Mouse (Mus musculus) brain, embryonic 14.5 days (tissue): ENCODE measurements around the gene Gm17542. TPM values are rescaled to one million over a fixed set of nuclear protein-coding genes. Genes with fewer than 3 reads are reported as not detected.
"Not testable (repeated sequence)": the region's sequence is repeated elsewhere in the genome, so short reads cannot be mapped to it uniquely, and the experiment has no call there.

ENCODE experiments used
- DNase-seq: peaks from one replicate; pipeline ENCODE4 v3.0.0-alpha.2; 2011; ENCODE audit warnings: low read depth
- CTCF ChIP-seq: fragments of 200-500 bp; IDR thresholded peaks from 2 replicates; pipeline ENCODE4 v1.5.1; 2012; ENCODE audit warnings: inconsistent platforms, mild to moderate bottlenecking, moderate library complexity, borderline replicate concordance; ENCODE audit not compliant: insufficient read depth, insufficient read length; ENCODE audit errors: extremely low read depth
- POLR2A ChIP-seq: fragments of 200-500 bp; IDR thresholded peaks from 2 replicates; pipeline ENCODE4 v1.6.1; 2012; ENCODE audit warnings: mild to moderate bottlenecking, inconsistent platforms, borderline replicate concordance; ENCODE audit not compliant: poor library complexity, insufficient read depth, insufficient read length, severe bottlenecking; ENCODE audit errors: extremely low read depth
- polyA plus RNA-seq: library from polyadenylated mRNA; depleted of rRNA; stranded (reverse); fragments of >200 nt; gene quantifications from 2 replicates; pipeline ENCODE4 v1.2.3, GENCODE M21; 2012; rRNA removed

Gm17542 gene
- not detected in 2 replicates for polyA plus RNA-seq

DNA sequence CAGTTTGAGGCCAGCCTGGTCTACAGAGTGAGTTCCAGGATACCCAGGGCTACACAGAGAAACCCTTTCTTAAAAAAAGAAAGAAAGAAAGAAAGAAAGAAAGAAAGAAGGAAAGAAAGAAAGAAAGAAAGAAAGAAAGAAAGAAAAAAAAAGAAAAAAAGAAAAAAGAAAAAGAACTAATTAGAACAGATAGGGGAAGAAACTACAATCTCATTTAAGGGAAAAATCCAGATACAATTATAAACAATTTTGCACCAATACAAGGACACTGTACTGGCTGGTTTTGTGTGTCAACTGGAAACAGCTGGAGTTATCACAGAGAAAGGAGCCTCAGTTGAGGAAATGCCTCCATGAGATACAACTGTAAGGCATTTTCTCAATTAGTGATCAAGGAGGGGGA is at the start of gene Gm17542:
Gene Gm17542, minus strand, starts transcription at position 101 of the 400 bp plus-strand sequence.
- not testable (repeated sequence) for DNase-seq

DNA sequence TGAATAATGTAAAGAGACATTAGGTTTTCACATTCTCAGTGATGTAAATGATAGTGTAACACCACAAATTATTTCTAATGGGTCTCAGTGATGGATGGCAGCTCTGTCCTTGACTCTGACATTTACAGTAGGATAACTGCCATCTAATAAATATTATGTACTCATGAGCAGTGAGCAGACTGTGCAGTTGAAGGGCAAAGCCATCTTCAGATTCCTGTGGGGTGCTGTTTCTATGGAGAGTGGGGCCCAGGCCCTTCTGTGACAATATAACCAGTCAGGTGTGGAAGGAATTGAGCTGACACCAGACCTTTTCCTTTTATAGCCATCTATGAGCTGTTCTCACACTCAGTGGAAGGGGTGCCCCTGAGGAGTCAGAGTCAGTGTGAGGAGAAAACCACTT is 21.8 kb upstream of the Gm17542 start:
- peak; percentile 39 for DNase-seq
- TF ChIP-seq POLR2A: no peak
- TF ChIP-seq CTCF: no peak

DNA sequence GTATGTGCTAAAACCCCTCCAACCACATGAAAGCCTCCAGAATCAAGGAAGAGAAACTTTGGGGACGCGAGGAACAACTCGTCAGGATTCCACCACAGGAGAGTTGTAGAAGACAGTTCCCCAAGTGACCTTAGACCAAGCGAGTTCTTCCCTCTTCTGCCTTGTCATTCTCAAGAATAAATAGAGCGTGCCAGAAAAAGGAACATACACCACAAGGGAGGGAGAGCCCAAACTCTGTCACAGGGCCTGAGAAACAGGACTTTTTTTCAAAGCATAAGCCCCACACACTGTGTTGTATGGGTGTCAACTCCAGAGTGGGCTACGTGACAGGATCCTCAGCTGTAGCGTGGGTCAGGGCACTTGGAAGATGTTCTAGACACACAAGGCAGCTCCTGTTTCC is 20.1 kb upstream of the Gm17542 start:
- TF ChIP-seq CTCF (no peak), POLR2A (no peak)
- no peak for DNase-seq

DNA sequence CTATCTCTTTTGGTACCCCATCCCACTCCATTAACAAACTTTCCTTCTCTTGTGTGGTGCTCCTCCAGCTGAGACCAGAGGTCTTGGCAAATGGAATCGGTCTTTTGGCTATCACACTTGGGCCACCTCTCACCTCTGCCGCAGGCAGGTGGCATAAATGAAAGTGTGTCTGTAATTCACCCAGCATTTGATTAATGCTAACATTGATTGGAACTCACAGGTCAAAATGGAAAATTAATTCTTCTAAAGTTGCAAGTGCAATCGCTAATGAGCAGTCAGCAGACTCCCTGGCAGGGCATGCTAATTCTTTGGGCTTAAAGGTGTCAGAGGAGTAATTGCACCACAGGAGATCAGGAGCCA is 3.2 kb downstream of the Gm17542 start:
- peak; percentile 49 for DNase-seq
- no peak for TF ChIP-seq CTCF
- TF ChIP-seq POLR2A: no peak

DNA sequence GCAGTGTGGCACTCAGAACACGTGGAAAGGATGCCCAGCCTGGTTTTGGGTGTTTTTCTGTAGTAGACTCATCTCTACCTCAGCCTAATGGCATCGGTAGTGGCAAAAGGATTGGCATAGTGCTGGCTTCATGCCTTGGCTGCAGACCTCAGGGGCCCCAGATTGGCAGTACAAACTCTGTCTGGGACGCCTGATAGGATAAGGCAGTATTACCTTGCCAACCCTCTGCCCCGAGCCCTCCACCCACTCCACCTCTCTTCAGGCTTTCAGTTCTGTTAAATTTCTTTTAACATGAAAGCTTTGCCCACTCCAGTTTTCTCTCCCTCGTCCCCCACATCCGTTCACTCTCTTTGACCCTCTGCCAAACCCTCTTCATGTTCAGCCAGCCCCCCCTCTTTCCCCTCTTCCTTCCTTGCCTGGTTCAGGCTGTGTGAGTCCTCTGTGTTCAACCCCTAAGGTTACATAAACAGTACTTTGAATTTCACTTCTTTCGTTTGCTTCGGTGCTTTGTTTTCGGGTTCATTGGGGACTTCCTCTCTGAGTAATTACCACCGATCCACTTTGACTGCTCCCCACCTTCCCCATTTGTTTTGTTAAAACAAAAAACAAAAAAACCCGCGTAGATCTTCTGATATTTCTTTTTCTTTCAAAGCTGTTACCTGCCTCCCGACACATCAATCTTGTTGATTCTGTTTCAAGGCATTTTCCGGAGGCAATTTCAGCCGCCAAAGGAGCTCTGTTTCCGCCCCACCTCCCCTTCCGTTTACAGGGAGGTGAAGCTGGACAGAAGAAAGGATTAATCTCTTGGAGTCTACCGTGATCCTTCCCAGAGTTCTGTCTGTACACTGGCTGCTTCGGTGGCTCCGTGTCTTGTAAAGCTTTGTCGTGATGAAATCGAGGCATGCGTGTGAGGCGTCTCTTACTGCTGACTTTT is 3.9 kb downstream of the Gm17542 start:
- TF ChIP-seq CTCF (no peak), POLR2A (no peak)
- peak; percentile 53 for DNase-seq

DNA sequence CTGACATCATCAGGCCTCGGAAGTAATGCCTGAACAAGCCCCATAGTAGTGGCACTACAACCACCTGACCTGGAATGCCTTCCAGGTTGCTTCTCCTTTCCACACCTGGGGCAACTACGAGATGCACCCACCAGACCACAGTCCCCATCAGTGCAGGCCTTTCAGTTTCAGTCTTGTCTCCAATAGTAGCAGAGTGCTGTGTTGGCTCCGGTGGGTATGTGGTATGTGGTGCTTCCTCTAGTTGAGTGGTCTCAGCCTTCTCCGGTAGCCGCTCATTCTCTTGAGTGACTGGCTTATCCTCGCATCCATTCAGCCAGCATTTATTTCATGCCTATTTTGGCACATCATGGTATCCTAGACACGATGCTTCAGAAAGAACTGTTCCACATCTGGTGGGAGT is 4.8 kb downstream of the Gm17542 start:
- no peak for TF ChIP-seq POLR2A
- no peak for TF ChIP-seq CTCF
- no peak for DNase-seq

DNA sequence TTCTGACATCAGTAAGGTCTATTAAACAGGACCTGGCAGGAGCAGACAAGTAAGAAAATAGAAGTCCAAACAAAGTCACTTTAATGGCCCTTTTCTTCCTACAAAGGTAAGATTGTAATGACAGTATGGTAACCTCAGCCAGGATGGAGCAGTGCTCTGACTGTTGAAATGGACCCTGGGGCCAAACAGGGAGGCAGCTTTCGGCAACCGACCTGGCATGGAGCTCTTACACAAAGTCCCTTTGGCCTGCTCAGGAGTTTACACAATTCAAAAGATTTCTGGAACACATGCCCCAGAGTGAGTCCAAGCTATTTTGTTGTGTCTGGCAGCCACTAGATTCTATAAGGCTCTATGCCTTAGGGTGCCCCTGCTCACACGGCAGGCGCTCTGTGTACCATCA is 9.0 kb downstream of the Gm17542 start:
- no peak for DNase-seq
- TF ChIP-seq CTCF (no peak), POLR2A (no peak)

DNA sequence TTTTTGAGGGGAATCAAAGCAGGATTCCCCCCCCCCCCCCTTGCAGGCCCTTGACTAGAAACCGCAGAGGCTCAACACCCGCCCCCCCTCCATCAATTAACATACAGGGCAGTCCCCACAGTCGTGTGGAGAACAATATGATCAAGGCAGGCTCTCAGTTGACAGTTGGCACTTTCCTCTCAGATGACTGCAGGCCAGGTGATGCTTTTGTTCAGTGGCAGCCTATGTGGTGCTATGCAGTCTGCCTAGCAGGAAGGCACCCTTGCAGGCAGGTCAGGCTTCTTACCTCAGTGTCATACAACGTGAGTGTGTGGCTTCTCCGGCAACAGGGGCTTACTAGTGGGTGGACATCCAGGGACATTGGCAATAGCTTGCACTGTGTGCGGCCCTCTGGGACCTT is 17.4 kb downstream of the Gm17542 start:
- TF ChIP-seq CTCF (no peak), POLR2A (no peak)
- DNase-seq: peak; percentile 24

DNA sequence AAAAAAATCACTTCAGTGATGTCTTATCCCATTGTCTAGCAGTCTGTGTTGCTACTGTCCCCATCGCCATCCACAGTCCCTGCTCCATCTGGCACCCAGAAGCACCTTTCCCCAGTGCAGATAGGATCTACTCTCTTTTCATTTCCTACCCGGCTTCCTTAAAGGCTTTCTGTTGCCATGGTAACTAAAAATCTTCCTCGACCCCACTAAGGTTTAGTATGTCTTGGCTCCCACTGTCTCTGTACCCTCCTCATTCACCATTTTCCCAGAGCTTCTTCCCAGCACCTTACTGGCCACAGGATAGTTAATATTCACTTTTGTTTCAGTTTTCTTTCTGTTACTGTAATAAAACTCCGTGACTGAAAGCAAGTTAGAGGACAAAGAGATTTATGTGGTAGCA is 17.9 kb downstream of the Gm17542 start:
- peak; percentile 45 for DNase-seq
- TF ChIP-seq CTCF (no peak), POLR2A (no peak)

DNA sequence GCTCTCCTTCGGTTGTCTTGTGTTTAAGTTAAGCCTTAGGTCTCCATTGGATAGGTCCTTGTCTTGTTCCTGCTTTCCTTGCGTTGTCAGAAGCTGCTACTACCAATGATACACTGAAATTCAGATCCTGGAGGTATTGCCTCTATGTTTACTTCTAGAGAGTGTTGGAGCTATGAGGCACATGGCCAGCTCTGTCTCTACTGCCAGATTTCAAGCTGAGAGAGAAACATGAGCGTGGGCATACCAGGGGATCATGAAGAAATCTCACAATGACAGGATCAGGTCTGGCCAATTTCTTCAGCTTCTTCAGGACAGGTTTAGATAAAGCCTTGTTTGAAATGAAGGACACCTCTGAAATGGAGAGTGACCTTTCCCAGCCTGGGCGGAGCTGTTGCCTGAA is 19.1 kb downstream of the Gm17542 start:
- no peak for DNase-seq
- no peak for TF ChIP-seq CTCF
- no peak for TF ChIP-seq POLR2A

DNA sequence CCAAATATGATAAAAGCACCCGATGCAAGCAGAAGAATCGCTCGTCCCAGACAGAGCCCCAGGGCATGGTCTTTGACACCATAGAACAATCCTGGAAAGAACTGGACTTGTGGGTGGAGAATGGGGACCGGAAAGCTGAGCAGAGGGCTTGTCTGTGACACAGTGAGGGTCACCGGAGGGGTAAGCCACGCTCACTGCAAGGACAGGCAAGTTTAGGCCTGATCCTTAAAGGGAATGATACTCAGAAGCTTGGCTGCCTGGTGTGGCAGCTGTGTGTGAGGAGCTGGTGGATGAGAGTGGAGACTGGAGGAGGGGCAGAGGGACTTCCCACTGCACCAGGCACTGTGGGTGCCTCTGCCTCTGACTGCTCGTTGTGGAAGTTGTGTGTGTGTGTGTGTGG is 27.0 kb downstream of the Gm17542 start:
- TF ChIP-seq CTCF: no peak
- no peak for TF ChIP-seq POLR2A
- no peak for DNase-seq

DNA sequence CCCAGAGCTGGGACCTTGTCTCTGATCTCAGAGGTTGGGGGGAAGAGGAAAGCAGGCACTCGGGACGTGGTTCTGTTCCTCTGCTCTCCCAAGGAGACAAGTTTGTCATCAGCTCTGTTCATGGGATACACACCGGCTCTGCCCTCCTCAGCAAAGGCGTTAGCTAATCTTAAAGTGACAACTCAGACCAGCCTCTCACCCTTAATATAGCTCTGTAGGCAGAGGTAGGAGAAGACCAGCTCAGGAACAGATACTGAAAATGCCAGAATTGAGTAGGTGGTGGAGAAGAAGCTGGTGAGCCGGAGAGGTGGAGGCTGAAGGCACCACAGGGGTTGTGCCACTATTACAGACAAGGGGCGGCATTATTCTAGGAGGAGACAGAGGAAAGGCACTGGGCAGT is 38.7 kb downstream of the Gm17542 start:
- DNase-seq: no peak
- TF ChIP-seq CTCF (no peak), POLR2A (no peak)
